Mouse (Mus musculus) thymus, adult 2 months (tissue): ENCODE results near the gene Ephx4.

ENCODE experiments used
- CTCF ChIP-seq: fragments of 200-500 bp; IDR thresholded peaks from 2 replicates; pipeline ENCODE4 v1.5.1; 2012; ENCODE audit warnings: mild to moderate bottlenecking, control low read depth, low read length, moderate library complexity, borderline replicate concordance; ENCODE audit not compliant: control insufficient read depth, poor library complexity, insufficient read depth; ENCODE audit errors: extremely low read depth
- POLR2A ChIP-seq: fragments of 200-500 bp; IDR thresholded peaks from 2 replicates; pipeline ENCODE4 v1.6.1; 2012; ENCODE audit warnings: mild to moderate bottlenecking, low read length, control low read depth, moderate library complexity; ENCODE audit not compliant: control insufficient read depth, poor library complexity, insufficient read depth; ENCODE audit errors: extremely low read depth

- TF ChIP-seq POLR2A = no peak
- TF ChIP-seq CTCF = no peak
Observed at GRCm38 (mm10) chr5:107441881-107442280, 39.3 kb downstream of the Ephx4 start.
